Mouse (Mus musculus) regulatory T cell (primary cell): Measurements from ENCODE around the gene Tardbp.

Experiments used
- in situ Hi-C: fragments of 300-600 bp; cut with MboI, MseI; formaldehyde crosslinking; loops from one replicate; pipeline ENCODE4 v1.15.1; 2025; ENCODE audit warnings: high pct_unique_total_duplicates

Tardbp gene

GRCm38 (mm10) chr4:148626623-148627185 lies at the start of gene Tardbp:
Tardbp (minus strand) TSS chr4:148627019.
- in situ Hi-C loops: no loop called here

GRCm38 (mm10) chr4:148676188-148676960 lies 49.6 kb upstream of the Tardbp start:
- in situ Hi-C loops: no loop called here

GRCm38 (mm10) chr4:148675043-148675442 lies 48.2 kb upstream of the Tardbp start:
- in situ Hi-C loops: no loop called here

GRCm38 (mm10) chr4:148671230-148671947 lies 44.6 kb upstream of the Tardbp start:
- in situ Hi-C loops: no loop called here

- in situ Hi-C loops: no loop called here
Measured at GRCm38 (mm10) chr4:148667006-148667755, 40.4 kb upstream of the Tardbp start.

- in situ Hi-C loops: no loop called here
Measured at GRCm38 (mm10) chr4:148664021-148664420, 37.2 kb upstream of the Tardbp start.

- in situ Hi-C loops: no loop called here
Measured at GRCm38 (mm10) chr4:148663326-148663725, 36.5 kb upstream of the Tardbp start.

- in situ Hi-C loops: no loop called here
Measured at GRCm38 (mm10) chr4:148662168-148662965, 35.5 kb upstream of the Tardbp start.

- in situ Hi-C loops: no loop called here
Measured at GRCm38 (mm10) chr4:148660174-148660573, 33.4 kb upstream of the Tardbp start.

GRCm38 (mm10) chr4:148657776-148658175 lies 31.0 kb upstream of the Tardbp start:
- in situ Hi-C loops: no loop called here

- in situ Hi-C loops: no loop called here
Measured at GRCm38 (mm10) chr4:148656691-148657258, 30.0 kb upstream of the Tardbp start.

- in situ Hi-C loops: no loop called here
Measured at GRCm38 (mm10) chr4:148654701-148655398, 28.0 kb upstream of the Tardbp start.

- in situ Hi-C loops: no loop called here
Measured at GRCm38 (mm10) chr4:148651045-148651444, 24.2 kb upstream of the Tardbp start.

- in situ Hi-C loops: no loop called here
Measured at GRCm38 (mm10) chr4:148649309-148649708, 22.5 kb upstream of the Tardbp start.

- in situ Hi-C loops: no loop called here
Measured at GRCm38 (mm10) chr4:148646616-148647015, 19.8 kb upstream of the Tardbp start.

GRCm38 (mm10) chr4:148644926-148645325 lies 18.1 kb upstream of the Tardbp start:
- in situ Hi-C loops: no loop called here

- in situ Hi-C loops: no loop called here
Measured at GRCm38 (mm10) chr4:148644157-148644511, 17.3 kb upstream of the Tardbp start.

GRCm38 (mm10) chr4:148643291-148644156 lies 16.7 kb upstream of the Tardbp start, which contains the start of gene Gm572:
Gm572 (plus strand) TSS chr4:148643317.
- in situ Hi-C loops: no loop called here

- in situ Hi-C loops: no loop called here
Measured at GRCm38 (mm10) chr4:148641121-148641520, 14.3 kb upstream of the Tardbp start.
